ENCODE assay signal across 28 mouse cellular contexts in genomic region chr3:22150872-22151530, GRCm38 (mm10).
DNase-seq lines count a peak whose midpoint lies in the region; ATAC-seq and TF ChIP-seq lines count a peak whose summit lies in the region.
"Had no signal": no experiment of that assay in that cellular context is flagged by ENCODE, and none has a peak within 500 bp of the region (broad histone marks: within the 10 kb centered on the region; RNA-seq: fewer than 3 reads in every experiment).

No protein-coding gene starts in this region.

- no peak for TF ChIP-seq CTCF in liver, postnatal 0 days (IDR thresholded peaks at IDR 0.05; ENCODE audit: low read depth)
- TF ChIP-seq CTCF in MEL (IDR thresholded peaks at IDR 0.05 in 2 of 3, conservative IDR thresholded peaks at IDR 0.05 in 1 of 3; ENCODE audit: control insufficient read depth in 1 of 3, insufficient read depth in 1 of 3, low read depth in 2 of 3, low read length in 3 of 3, poor library complexity in 1 of 3, severe bottlenecking in 1 of 3): no peak

- H3K4me1 ChIP-seq in liver, embryonic 12.5 days: peaks cover 29% of the 10 kb centered on the region
- H3K4me1 ChIP-seq in liver, postnatal 0 days (ENCODE audit: insufficient read depth): no peaks in the 10 kb centered on the region; the same call in 1 of the 2 replicates
- H3K4me1 ChIP-seq in MEL (ENCODE audit: control insufficient read depth in 1 of 2, insufficient read depth in 2 of 2, low read length in 2 of 2): peaks cover 6 to 8% of the 10 kb centered on the region in 2 experiments
- H3K4me1 ChIP-seq: forebrain, embryonic 10.5 days; heart, embryonic 10.5 days; hindbrain, embryonic 10.5 days; neural tube, embryonic 13.5 days had no signal

- no peak overlapping the region for H3K9ac ChIP-seq in liver, embryonic 12.5 days
- no peak overlapping the region for H3K9ac ChIP-seq in liver, postnatal 0 days (replicated peaks)
- no peak overlapping the region for H3K9ac ChIP-seq in MEL (ENCODE audit: control insufficient read depth, low read depth, low read length, poor library complexity, severe bottlenecking)
- H3K9ac ChIP-seq: neural tube, embryonic 13.5 days had no signal

- WGBS in liver, embryonic 12.5 days (ENCODE audit: insufficient replicate concordance): 65% methylated on average over 5 of the region's 5 CpGs
- WGBS in liver, postnatal 0 days (ENCODE audit: insufficient replicate concordance): 51% methylated on average over 5 of the region's 5 CpGs

- no peak overlapping the region for H3K4me3 ChIP-seq in liver, embryonic 12.5 days
- no peak overlapping the region for H3K4me3 ChIP-seq in liver, postnatal 0 days (ENCODE audit: low read depth, low read length)
- no peak overlapping the region for H3K4me3 ChIP-seq in MEL (ENCODE audit: control insufficient read depth in 1 of 2, insufficient read depth in 1 of 2, low read depth in 2 of 2, low read length in 2 of 2)
- H3K4me3 ChIP-seq: forebrain, embryonic 10.5 days; heart, embryonic 10.5 days; hindbrain, embryonic 10.5 days; left cerebral cortex, adult 2 months; megakaryocyte, embryonic 14.5 days; neural tube, embryonic 13.5 days had no signal

- no peak for DNase-seq in liver, postnatal 0 days
- no peak for DNase-seq in MEL (ENCODE audit: low read depth, low spot score)
- DNase-seq in splenic B cell, adult 2 months (ENCODE audit: low read depth, low spot score): peak; percentile 18
- no peak for DNase-seq in left cerebral cortex, adult 11 months (ENCODE audit: low spot score)
- no peak for DNase-seq in heart, adult 9 months (ENCODE audit: low spot score in 2 of 2)
- DNase-seq: adrenal gland, postnatal 25 days; cerebellum, adult 8-10 months; gastrocnemius, postnatal 36 days; heart, postnatal 10 days; kidney, adult 18-20 months; kidney, postnatal 4 days; layer of hippocampus, adult 9-11 months; lung, adult 18-20 months; lung, postnatal 10 days; midbrain, embryonic 14.5 days; right cerebral cortex, adult 18-20 months; right cerebral cortex, postnatal 4 days; thymus, adult 2 months had no signal

- peaks cover 19% of the 10 kb centered on the region for H3K79me2 ChIP-seq in MEL (ENCODE audit: control insufficient read depth, insufficient read depth, low read length, poor library complexity)

- no peak for TF ChIP-seq EP300 in liver, postnatal 0 days (IDR thresholded peaks at IDR 0.05; ENCODE audit: low read depth)
- TF ChIP-seq EP300 in MEL (IDR thresholded peaks at IDR 0.05; ENCODE audit: low read depth in 1 of 2, low read length in 2 of 2): 0 out of 4 replicates have a peak, but pooled peaks of 1 of the 2 experiments have one; percentile 12

- no peaks in the 10 kb centered on the region for H3K9me3 ChIP-seq in liver, embryonic 12.5 days (replicated peaks)
- no peaks in the 10 kb centered on the region for H3K9me3 ChIP-seq in liver, postnatal 0 days (ENCODE audit: low read length)
- no peaks in the 10 kb centered on the region for H3K9me3 ChIP-seq in MEL (replicated peaks; ENCODE audit: insufficient read depth, low read length)
- H3K9me3 ChIP-seq: heart, embryonic 10.5 days; megakaryocyte, embryonic 14.5 days; neural tube, embryonic 13.5 days had no signal

- peak overlapping the region; percentile 9; the same call in 1 of the 2 replicates for H3K4me2 ChIP-seq in liver, embryonic 12.5 days
- H3K4me2 ChIP-seq in liver, postnatal 0 days (ENCODE audit: low read depth, low read length): no peak overlapping the region
- H3K4me2 ChIP-seq: neural tube, embryonic 13.5 days had no signal

- ATAC-seq in liver, embryonic 12.5 days: peak; percentile 58; the same call in 1 of the 2 replicates
- ATAC-seq in liver, postnatal 0 days: no peak
- ATAC-seq in inflammation-experienced regulatory T-cells, adult 6 months: peak; percentile 70
- ATAC-seq: forebrain, embryonic 16.5 days had no signal

- H3K27ac ChIP-seq in liver, embryonic 12.5 days: no peak overlapping the region
- H3K27ac ChIP-seq in liver, postnatal 0 days (ENCODE audit: low read depth): no peak overlapping the region
- no peak overlapping the region for H3K27ac ChIP-seq in MEL (ENCODE audit: control insufficient read depth, low read depth, low read length)
- H3K27ac ChIP-seq: forebrain, embryonic 10.5 days; heart, embryonic 10.5 days; hindbrain, embryonic 10.5 days; left cerebral cortex, adult 2 months; neural tube, embryonic 13.5 days; stomach, postnatal 0 days had no signal

- H3K36me3 ChIP-seq in liver, embryonic 12.5 days: peaks cover 5% of the 10 kb centered on the region; the same call in 1 of the 2 replicates
- no peaks in the 10 kb centered on the region for H3K36me3 ChIP-seq in liver, postnatal 0 days (replicated peaks; ENCODE audit: insufficient read depth, low read length)
- H3K36me3 ChIP-seq in MEL (ENCODE audit: control insufficient read depth in 1 of 2, insufficient read depth in 2 of 2, low read length in 2 of 2): peaks cover 0 to 34% of the 10 kb centered on the region in 2 experiments; a peak in 3 of 4 replicates
- no peaks in the 10 kb centered on the region for H3K36me3 ChIP-seq in splenic B cell, adult 2 months (ENCODE audit: control insufficient read depth, insufficient read depth, low read length, poor library complexity, severe bottlenecking)

- TF ChIP-seq RAD21 in MEL (IDR thresholded peaks at IDR 0.05; ENCODE audit: low read depth, low read length): no peak

- no peak for TF ChIP-seq POLR2A in MEL (IDR thresholded peaks at IDR 0.05; ENCODE audit: control insufficient read depth in 1 of 2, insufficient read depth in 1 of 2, low read depth in 1 of 2, low read length in 2 of 2, poor library complexity in 1 of 2)

- no peaks in the 10 kb centered on the region for H3K27me3 ChIP-seq in liver, embryonic 12.5 days (replicated peaks)
- no peaks in the 10 kb centered on the region for H3K27me3 ChIP-seq in liver, postnatal 0 days (ENCODE audit: insufficient read depth, low read length)
- H3K27me3 ChIP-seq in MEL (ENCODE audit: control insufficient read depth in 1 of 2, insufficient read depth in 2 of 2, low read length in 2 of 2): no peaks in the 10 kb centered on the region
- H3K27me3 ChIP-seq in splenic B cell, adult 2 months (ENCODE audit: control insufficient read depth, insufficient read depth, low read length, poor library complexity, severe bottlenecking): no peaks in the 10 kb centered on the region
- H3K27me3 ChIP-seq: megakaryocyte, embryonic 14.5 days; neural tube, embryonic 13.5 days had no signal

TF ChIP-seq in MEL, 35 proteins besides CTCF, POLR2A, EP300 and RAD21:
- TF ChIP-seq TAL1 (IDR thresholded peaks at IDR 0.05; ENCODE audit: low read length) (peak; percentile 34; the same call in 1 of the 2 replicates), GATA1 (IDR thresholded peaks at IDR 0.05; ENCODE audit: low read depth, low read length) (no peak)
